Mouse (Mus musculus): ENCODE measurements at regions not wholly inside any gene's neighbourhood (a gene's known extent, or its start where the extent isn't known, plus 50 kb on each side); places are given as distances from the start of the nearest gene placed in this dataset.
"Not testable (repeated sequence)": the region's sequence is repeated elsewhere in the genome, so short reads cannot be mapped to it uniquely, and the experiment has no call there.

- DNase-seq (ENCODE audit: low read depth, low spot score), result not testable (repeated sequence)
Measured at GRCm38 (mm10) chr15:19980625-19981024, 468.4 kb upstream of the Cdh12 start.

GRCm38 (mm10) chr15:19985001-19985400 lies 464.1 kb upstream of the Cdh12 start:
- DNase-seq (ENCODE audit: low read depth, low spot score), result not testable (repeated sequence)

GRCm38 (mm10) chr15:20031772-20032171 lies 417.3 kb upstream of the Cdh12 start:
- peak; percentile 12 for DNase-seq (ENCODE audit: low read depth, low spot score)

GRCm38 (mm10) chr15:20034382-20034781 lies 414.7 kb upstream of the Cdh12 start:
- DNase-seq (ENCODE audit: low read depth, low spot score), result no peak

GRCm38 (mm10) chr15:20038550-20039435 lies 410.3 kb upstream of the Cdh12 start:
- DNase-seq (ENCODE audit: low read depth, low spot score), result peak; percentile 63

GRCm38 (mm10) chr15:20040041-20040440 lies 409.0 kb upstream of the Cdh12 start:
- no peak for DNase-seq (ENCODE audit: low read depth, low spot score)

GRCm38 (mm10) chr15:20084958-20085357 lies 364.1 kb upstream of the Cdh12 start:
- DNase-seq (ENCODE audit: low read depth, low spot score), result peak; percentile 36

GRCm38 (mm10) chr15:20089780-20090179 lies 359.3 kb upstream of the Cdh12 start:
- no peak for DNase-seq (ENCODE audit: low read depth, low spot score)

GRCm38 (mm10) chr15:20090522-20090921 lies 358.5 kb upstream of the Cdh12 start:
- no peak for DNase-seq (ENCODE audit: low read depth, low spot score)

GRCm38 (mm10) chr15:20095764-20096163 lies 353.3 kb upstream of the Cdh12 start:
- DNase-seq (ENCODE audit: low read depth, low spot score), result no peak

GRCm38 (mm10) chr15:20119518-20119917 lies 329.5 kb upstream of the Cdh12 start:
- DNase-seq (ENCODE audit: low read depth, low spot score), result no peak

- no peak for DNase-seq (ENCODE audit: low read depth, low spot score)
Measured at GRCm38 (mm10) chr15:20123586-20123985, 325.5 kb upstream of the Cdh12 start.

GRCm38 (mm10) chr15:20135893-20136570 lies 313.0 kb upstream of the Cdh12 start:
- DNase-seq (ENCODE audit: low read depth, low spot score), result no peak

- no peak for DNase-seq (ENCODE audit: low read depth, low spot score)
Measured at GRCm38 (mm10) chr15:20151910-20152309, 297.2 kb upstream of the Cdh12 start.
